ENCODE assay signal across 10 mouse cellular contexts in genomic region chr11:79144043-79144591, GRCm38 (mm10). TPM values are rescaled to one million over a fixed set of nuclear protein-coding genes. Genes with fewer than 3 reads are reported as not detected.
DNase-seq lines count a peak whose midpoint lies in the region; ATAC-seq and TF ChIP-seq lines count a peak whose summit lies in the region.
"Had no signal": no experiment of that assay in that cellular context is flagged by ENCODE, and none has a peak within 500 bp of the region (broad histone marks: within the 10 kb centered on the region; RNA-seq: fewer than 3 reads in every experiment).

No protein-coding gene starts in this region.

- H3K27ac ChIP-seq in gastrocnemius, adult 2 months: peak overlapping the region; percentile 93
- H3K27ac ChIP-seq in lung, postnatal 0 days (ENCODE audit: low read length): no peak overlapping the region
- H3K27ac ChIP-seq in liver, embryonic 13.5 days: no peak overlapping the region
- no peak overlapping the region for H3K27ac ChIP-seq in stomach, postnatal 0 days (replicated peaks)
- H3K27ac ChIP-seq: macrophage had no signal

- H3K4me3 ChIP-seq in gastrocnemius, adult 2 months: peak overlapping the region; percentile 80
- peak overlapping the region; percentile 88; the same call in 1 of the 2 replicates for H3K4me3 ChIP-seq in lung, postnatal 0 days (ENCODE audit: low read depth, low read length)
- H3K4me3 ChIP-seq in liver, embryonic 13.5 days (replicated peaks): no peak overlapping the region
- peak overlapping the region; percentile 94; the same call in 1 of the 2 replicates for H3K4me3 ChIP-seq in stomach, postnatal 0 days (ENCODE audit: low read depth, low read length)

- intact Hi-C loops in gastrocnemius, adult 2 months (cut with DNase I): loop anchor here (2.0 kb wide), 1 partner anchor 113 kb away; no protein-coding TSS in a partner anchor
- intact Hi-C loops in gastrocnemius, postnatal 14 days (cut with DNase I; ENCODE audit: low total_unique reads): no loop called here

- H3K4me2 ChIP-seq in lung, postnatal 0 days (replicated peaks; ENCODE audit: low read depth, low read length): peak overlapping the region; percentile 92
- H3K4me2 ChIP-seq in liver, embryonic 13.5 days: peak overlapping the region; percentile 87; the same call in 1 of the 2 replicates
- peak overlapping the region; percentile 77; the same call in 1 of the 2 replicates for H3K4me2 ChIP-seq in stomach, postnatal 0 days (replicated peaks; ENCODE audit: low read depth)

- H3K9me3 ChIP-seq in lung, postnatal 0 days (ENCODE audit: low read length): no peaks in the 10 kb centered on the region
- no peaks in the 10 kb centered on the region for H3K9me3 ChIP-seq in liver, embryonic 13.5 days (replicated peaks)
- no peaks in the 10 kb centered on the region for H3K9me3 ChIP-seq in stomach, postnatal 0 days (ENCODE audit: control insufficient read depth, low read length)

- no peak for TF ChIP-seq CTCF in gastrocnemius, adult 2 months (IDR thresholded peaks at IDR 0.05)
- no peak for TF ChIP-seq CTCF in lung, postnatal 0 days (IDR thresholded peaks at IDR 0.05)
- no peak for TF ChIP-seq CTCF in stomach, postnatal 0 days (IDR thresholded peaks at IDR 0.05; ENCODE audit: low read depth)

- H3K9ac ChIP-seq in lung, postnatal 0 days (replicated peaks; ENCODE audit: low read depth): no peak overlapping the region
- H3K9ac ChIP-seq in liver, embryonic 13.5 days: no peak overlapping the region
- H3K9ac ChIP-seq in stomach, postnatal 0 days (ENCODE audit: low read length): no peak overlapping the region; the same call in 1 of the 2 replicates

- H3K27me3 ChIP-seq in lung, postnatal 0 days (replicated peaks; ENCODE audit: insufficient read depth, low read length): no peaks in the 10 kb centered on the region
- H3K27me3 ChIP-seq in liver, embryonic 13.5 days: no peaks in the 10 kb centered on the region
- no peaks in the 10 kb centered on the region for H3K27me3 ChIP-seq in stomach, postnatal 0 days (ENCODE audit: control insufficient read depth, insufficient read depth, low read length)

- H3K36me3 ChIP-seq in lung, postnatal 0 days (ENCODE audit: insufficient read depth, low read length): no peaks in the 10 kb centered on the region
- no peaks in the 10 kb centered on the region for H3K36me3 ChIP-seq in liver, embryonic 13.5 days
- H3K36me3 ChIP-seq in stomach, postnatal 0 days (ENCODE audit: control insufficient read depth, insufficient read depth, low read length): no peaks in the 10 kb centered on the region

- DNase-seq in gastrocnemius, adult 2 months: no peak
- no peak for DNase-seq in gastrocnemius, postnatal 14 days
- peak; percentile 11 for DNase-seq in lung, postnatal 0 days (ENCODE audit: low spot score)
- DNase-seq in lung, postnatal 14 days: no peak
- no peak for DNase-seq in liver, embryonic 13.5 days
- no peak for DNase-seq in stomach, postnatal 0 days (ENCODE audit: low spot score)
- DNase-seq in thymus, postnatal 0 days (ENCODE audit: low spot score): no peak
- DNase-seq in layer of hippocampus, adult 18-20 months (ENCODE audit: low spot score in 2 of 2): no peak
- DNase-seq: cerebellum, adult 8-10 months had no signal

- TF ChIP-seq EP300 in lung, postnatal 0 days (IDR thresholded peaks at IDR 0.05): no peak
- no peak for TF ChIP-seq EP300 in stomach, postnatal 0 days (optimal IDR thresholded peaks at IDR 0.05)

- H3K4me1 ChIP-seq in lung, postnatal 0 days (ENCODE audit: insufficient read depth, low read depth, low read length): no peaks in the 10 kb centered on the region; the same call in 1 of the 2 replicates
- H3K4me1 ChIP-seq in liver, embryonic 13.5 days (replicated peaks): peaks cover 52% of the 10 kb centered on the region
- peaks cover 6% of the 10 kb centered on the region; the same call in 1 of the 2 replicates for H3K4me1 ChIP-seq in stomach, postnatal 0 days (replicated peaks; ENCODE audit: control insufficient read depth, insufficient read depth)

- WGBS in lung, postnatal 0 days: 83% methylated on average over 2 of the region's 2 CpGs
- 71% methylated on average over 2 of the region's 2 CpGs for WGBS in liver, embryonic 13.5 days (ENCODE audit: insufficient replicate concordance)
- WGBS in stomach, postnatal 0 days: 82% methylated on average over 2 of the region's 2 CpGs

- ATAC-seq in lung, postnatal 0 days: no peak
- no peak for ATAC-seq in liver, embryonic 13.5 days (ENCODE audit: low read depth)
- ATAC-seq in stomach, postnatal 0 days (ENCODE audit: low FRiP score, low TSS enrichment): no peak

RNA-seq across cellular contexts. Expression of gene Ksr1, which starts 2.1 kb away (rescaled TPM):
- total RNA-seq in gastrocnemius, adult 2 months (2021): 10 to 100 TPM; 92.9 to 98.3 TPM
- total RNA-seq in gastrocnemius, postnatal 14 days (2021): 10 to 100 TPM; 62.2 to 73.3 TPM
- polyA plus RNA-seq in lung, postnatal 0 days (2015; fragmentation: Nextera tagmentation; extraction: Ambion mirVana): 2.3 TPM in 2 replicates
- 1.8 and 2.3 TPM in 2 replicates for polyA plus RNA-seq in liver, embryonic 13.5 days (2015; fragmentation: Nextera tagmentation; extraction: Ambion mirVana)
- polyA plus RNA-seq in stomach, postnatal 0 days (2015; fragmentation: Nextera tagmentation; extraction: Ambion mirVana): 0.67 and 0.94 TPM in 2 replicates
- polyA plus RNA-seq in thymus, postnatal 0 days (2015; fragmentation: Nextera tagmentation; extraction: Ambion mirVana): 2.7 and 2.8 TPM in 2 replicates
- 100 to 1,000 TPM; 213 to 230 TPM for total RNA-seq in layer of hippocampus, adult 18-20 months (2021)
